Mouse (Mus musculus): ENCODE results near the gene Muc5ac. TPM values are rescaled to one million over a fixed set of nuclear protein-coding genes. Genes with fewer than 3 reads are reported as not detected.

The Muc5ac gene
- total RNA-seq, 2 experiments from 2014 or later = not detected

DNA sequence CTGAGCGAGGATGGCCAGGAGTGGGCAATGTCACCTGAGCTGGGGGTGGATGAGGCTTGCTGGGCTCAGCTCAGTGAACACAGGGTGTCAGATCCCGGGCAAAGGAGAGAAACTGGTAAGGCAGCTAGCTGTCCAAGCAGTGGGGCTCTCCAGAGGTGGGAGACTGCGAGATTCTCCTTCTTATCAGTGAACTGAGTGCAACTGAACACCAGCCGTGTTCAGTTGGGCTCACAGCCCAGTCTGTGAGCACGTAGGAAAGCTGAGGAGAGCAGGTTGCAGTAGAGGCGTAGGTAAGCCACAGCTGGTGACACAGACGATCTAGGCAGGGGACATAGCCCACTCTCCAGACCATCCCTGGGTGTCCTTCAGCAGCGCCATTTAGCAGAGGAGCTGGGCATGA is 47.7 kb downstream of the Muc5ac start:
- DNase-seq = no peak

DNA sequence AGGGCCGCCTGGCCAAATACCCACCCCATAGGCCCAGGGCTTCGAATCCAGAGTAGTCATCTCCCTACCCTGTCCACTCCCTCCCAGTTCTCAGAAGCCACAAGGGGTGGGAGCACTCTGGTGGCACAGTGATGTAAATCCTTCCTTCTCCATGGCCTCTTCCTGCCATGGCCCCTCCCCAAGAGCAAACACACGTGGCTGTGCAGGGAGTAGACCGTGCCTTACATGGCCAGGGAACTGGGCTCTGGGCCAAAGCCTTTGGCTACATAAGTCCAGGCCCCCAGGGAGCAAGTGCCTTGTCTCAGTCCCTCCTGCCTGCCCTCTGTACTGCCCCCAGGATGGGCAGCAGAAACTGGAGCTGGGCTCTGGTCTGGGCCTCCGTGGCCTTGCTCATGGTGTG is 50.0 kb downstream of the Muc5ac start, which contains the start of gene Muc5b:
TSS of gene Muc5b (plus strand) at position 292 of the 400 bp plus-strand sequence.
- DNase-seq = peak; percentile 61

DNA sequence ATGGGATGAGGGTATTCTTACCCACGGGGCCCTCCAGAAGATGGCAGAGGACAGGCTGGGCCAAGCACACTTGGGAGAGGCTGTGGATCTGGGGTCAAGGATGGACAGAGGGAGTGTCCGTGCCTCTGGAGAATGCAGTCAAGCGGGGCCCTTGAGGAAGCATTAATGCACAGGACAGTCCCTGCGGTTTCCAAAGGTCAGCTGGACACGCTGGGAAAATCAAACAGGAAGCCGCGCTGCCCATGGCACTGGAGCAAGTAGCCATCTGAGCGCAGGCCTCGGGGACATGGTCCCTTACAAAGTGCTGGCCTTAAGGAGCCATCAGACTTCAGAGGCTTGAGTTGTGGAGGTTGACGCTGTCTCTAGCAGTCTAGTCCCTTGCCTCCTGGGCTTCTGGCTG is 51.6 kb downstream of the Muc5ac start:
- no peak for DNase-seq

DNA sequence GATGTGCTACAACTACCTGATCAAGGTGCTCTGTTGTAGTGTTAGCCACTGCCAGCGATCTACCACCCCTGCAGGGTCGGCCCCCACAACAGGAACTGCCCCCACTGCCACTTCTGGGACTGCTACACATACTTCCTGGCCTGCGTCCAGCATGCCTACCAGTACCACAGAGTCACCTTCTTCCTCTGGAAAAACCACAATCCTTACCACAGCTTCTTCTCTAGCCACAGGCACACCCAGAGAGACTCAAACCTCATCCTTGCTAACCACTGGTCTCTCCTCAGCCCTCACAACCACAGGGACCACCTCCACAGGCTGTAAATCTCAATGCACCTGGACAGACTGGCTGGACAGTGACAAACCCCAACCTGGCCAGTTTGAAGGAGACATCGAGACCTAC is 72.3 kb downstream of the Muc5ac start:
- no peak for DNase-seq

Other genes with a start within 250 kb of the Muc5ac start
- 10 to 100 TPM; 45.6 to 54.2 TPM for gene Chid1, start 249.1 kb upstream of the Muc5ac start, total RNA-seq (2021)
- 10 to 100 TPM; 68.5 to 70.2 TPM for gene Ap2a2, start 226.8 kb upstream of the Muc5ac start, total RNA-seq (2021)
- under 1 TPM in 1 of 2 experiments, not detected in 1; 0.06 TPM for gene Muc6, start 133.7 kb upstream of the Muc5ac start, total RNA-seq (2021)
- 1 to 10 TPM; 1.8 to 1.9 TPM for gene Muc2, start 98.6 kb upstream of the Muc5ac start, total RNA-seq (2021)
- gene Muc5b, start 50.1 kb downstream of the Muc5ac start, total RNA-seq (2021) = under 1 TPM in 1 of 2 experiments, not detected in 1; 0.03 TPM
- 10 to 100 TPM; 43.0 to 49.4 TPM for gene Tollip, start 129.5 kb downstream of the Muc5ac start, total RNA-seq (2021)
- 1 to 10 TPM; 2.8 to 4.7 TPM for gene Brsk2, start 160.8 kb downstream of the Muc5ac start, total RNA-seq (2021)

Data from adrenal gland, postnatal 10 days (tissue).